Mouse (Mus musculus) right cerebral cortex, adult 2 months (tissue): ENCODE measurements around the gene Lrrc29.
A peak's percentile ranks its signal among the peaks of the same experiment; 100 is the strongest.

ENCODE experiments used
- DNase-seq, 2 experiments: peaks; one replicate each; pipeline ENCODE4 v3.0.0; 2021 to 2022; ENCODE audit warnings: low spot score in 2 of 2

Lrrc29 gene

DNA sequence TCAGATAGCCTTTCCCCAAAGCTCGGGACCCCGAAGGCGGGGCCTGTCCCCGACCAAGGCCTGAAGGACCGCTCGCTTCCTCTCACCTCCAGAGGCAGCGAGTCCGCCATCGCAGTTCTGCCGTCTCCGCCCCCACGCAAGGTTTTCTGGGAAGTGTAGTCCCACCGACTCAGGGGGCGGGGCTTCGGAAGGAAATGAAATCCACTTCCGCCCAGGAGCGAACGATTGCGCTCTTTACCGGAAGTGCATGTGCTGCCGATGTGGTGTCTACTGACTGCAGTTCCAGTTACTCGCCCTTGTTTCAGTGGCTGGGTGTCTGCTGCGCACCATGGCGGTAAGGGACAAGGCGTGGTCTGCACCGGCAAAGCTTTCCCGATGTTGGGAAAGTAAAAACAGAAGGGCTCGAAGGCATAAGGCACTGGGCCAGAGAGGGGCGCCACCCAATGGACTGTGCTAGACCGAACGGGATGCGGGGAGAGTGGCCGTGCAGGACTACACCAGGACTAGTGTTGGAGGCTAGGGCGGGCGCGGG is at the start of gene Lrrc29, which contains the start of gene Tmem208:
TSS of gene Lrrc29 (minus strand) at position 138 of the 532 bp plus-strand sequence.
TSS of gene Tmem208 (plus strand) at position 214 of the 532 bp plus-strand sequence.
- DNase-seq = peak; percentile 96 to 98

DNA sequence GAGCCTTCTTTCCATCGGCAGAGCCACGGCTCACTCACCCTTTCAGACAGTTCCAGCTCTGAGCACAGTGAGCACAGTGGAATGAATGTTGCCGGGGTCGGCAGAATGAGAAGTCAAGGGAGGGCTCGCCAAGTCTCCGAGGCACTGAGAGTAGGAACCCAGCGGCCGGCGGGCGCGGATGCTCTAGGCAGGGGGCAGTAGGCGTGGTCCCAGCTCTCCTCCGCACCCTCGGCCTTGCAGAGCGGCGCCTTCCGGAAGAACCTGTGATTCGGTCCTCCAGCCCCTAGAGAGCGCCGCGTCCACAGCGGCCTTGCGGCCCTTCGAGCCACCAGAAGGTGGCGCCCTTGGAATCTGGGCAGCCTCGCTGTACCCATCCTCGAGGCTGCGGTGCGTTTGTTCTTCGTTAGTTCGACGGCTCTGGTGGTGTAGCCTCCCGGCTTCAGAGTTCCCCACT is 48.5 kb upstream of the Lrrc29 start:
- no peak for DNase-seq

DNA sequence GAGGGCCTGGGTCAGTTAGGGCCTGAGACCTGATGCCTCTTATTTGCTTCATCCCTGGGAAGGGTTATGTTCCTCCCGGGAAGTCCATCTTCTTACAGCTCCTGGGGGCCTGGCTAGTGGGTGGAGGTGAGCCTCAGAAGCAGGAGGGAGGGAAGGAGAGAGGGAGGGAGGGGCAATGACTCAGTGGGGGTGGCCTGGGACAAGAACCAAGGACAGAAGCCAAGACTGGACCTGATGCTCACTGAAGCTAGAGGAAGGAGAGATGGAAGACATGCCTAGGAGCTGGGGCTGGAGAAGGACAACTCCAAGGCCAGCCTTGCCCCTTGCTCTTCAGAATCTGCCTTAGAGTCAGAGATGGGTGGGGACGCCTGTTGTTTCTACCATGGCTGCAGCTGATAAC is 47.0 kb upstream of the Lrrc29 start, which contains the start of gene Plekhg4:
TSS of gene Plekhg4 (plus strand) at position 243 of the 400 bp plus-strand sequence.
- DNase-seq = no peak

DNA sequence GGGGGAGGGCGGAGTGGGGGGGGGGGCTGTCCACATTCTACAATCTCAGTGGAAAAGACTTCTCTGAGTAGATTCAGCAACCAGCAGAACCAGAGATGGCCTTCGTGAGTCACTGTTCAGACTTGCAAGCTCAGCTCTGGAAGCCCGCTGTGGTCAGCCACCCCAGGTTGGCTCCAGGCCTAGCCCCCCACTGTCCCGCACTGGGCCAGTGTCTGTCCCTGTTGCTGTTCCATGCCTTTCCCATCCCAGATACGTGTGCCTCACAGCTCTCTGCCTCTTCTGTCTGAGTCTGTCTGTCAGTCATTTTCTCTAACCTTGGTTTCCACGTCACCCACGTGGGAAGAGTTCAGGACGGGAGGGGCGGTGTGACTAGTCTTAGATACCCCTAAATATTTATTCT is 46.4 kb upstream of the Lrrc29 start:
- DNase-seq = no peak

DNA sequence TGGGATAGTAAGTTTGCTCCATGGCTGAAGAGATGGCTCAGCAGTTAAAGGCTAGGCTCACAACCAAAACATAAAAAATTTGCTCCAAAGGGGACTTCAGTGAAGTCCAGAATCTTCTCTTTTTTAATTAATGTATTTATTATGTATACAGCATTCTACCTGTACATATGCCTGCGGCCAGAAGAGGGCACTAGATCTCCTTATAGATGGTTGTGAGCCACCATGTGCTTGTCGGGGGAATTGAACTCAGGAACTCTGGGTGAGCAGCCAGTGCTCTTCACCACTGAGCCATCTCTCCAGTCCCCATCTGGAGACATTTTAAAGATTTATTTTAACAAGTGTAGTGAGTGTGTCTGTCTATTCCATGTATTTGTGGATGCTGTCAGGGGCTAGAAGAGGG is 41.0 kb upstream of the Lrrc29 start:
- no peak for DNase-seq

DNA sequence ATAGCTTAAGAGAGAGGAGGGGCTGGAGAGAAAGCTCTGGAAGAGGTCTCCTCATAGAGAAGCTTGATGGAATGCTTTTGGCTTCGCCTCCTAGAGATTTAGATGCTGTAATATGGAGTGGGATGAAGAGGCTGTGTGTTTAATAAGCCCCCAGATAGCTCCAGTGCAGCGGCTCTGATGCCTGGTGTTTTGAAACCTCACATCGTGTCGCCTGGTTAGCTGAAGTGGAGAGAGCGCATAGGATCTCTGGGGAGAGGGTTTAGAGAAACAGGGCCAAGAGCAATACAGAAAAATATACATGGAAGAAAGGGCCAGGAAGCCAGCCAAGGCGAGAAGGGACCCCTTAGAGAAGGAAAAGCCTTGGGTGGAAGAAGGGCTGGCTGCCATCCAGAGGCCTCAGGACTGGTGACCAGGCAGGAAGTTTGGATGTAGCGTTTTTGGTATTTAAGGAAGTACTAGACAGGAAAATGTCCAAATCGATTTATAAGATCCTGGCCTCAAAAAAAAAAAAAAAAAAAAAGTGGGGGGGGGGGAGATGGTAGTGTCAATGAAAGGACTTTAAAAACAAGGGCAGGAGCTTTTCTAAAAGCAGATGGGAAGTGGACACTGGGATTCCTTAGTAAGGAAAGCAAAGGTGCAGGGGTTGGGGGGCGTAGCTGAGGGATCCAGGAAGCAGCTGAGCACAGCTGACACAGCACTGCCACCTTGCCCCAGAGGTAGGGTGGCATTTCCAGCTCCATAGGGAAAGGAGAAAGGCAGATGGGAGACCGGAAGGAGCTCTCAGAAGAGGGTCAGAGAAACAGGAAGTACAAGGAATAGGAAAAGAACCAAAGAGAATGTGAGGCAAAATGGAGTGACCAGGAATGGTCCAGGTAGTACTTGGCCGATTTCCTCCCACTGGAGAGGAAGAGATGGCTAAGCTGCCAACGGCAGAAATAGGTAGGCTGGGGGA is 35.9 kb upstream of the Lrrc29 start:
- no peak for DNase-seq

DNA sequence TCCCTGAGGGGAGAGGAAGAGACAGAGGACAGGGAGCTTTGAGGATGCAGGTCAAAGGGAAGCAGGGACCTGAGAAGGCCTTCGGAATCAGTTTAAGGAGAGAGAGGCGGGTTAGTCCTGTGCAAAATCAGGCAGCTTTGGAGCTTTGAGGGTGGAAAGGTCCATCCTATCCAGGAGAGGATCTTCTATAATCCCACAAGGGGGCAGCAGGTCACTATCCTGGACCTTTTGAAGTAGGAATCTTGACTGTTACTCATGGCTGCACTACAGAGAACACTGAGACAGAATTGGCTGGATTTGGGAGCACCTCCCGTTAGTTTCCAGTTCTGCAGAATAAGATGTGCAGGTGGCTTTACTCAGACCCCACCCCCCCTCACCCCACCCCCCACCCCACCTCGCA is 33.6 kb upstream of the Lrrc29 start:
- no peak for DNase-seq

DNA sequence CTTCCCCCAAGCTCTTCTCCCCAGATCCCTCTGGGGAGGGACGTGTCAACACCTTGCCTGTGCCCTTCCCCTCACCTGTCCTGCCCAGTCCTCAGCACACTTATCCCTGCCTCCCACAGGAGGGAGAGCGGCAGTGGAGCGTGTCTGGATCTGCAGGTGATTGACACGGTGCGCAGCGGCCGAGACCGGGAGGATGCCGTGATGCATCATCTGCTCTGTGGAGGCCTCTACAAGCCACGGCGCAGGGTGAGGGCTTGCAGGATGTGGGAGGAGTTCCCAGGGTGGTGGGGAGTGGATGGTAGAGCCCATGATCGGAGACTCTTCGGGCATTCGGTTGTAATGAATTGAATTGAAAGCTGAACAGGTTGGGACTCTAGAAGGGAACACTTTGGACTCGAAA is 33.1 kb upstream of the Lrrc29 start:
- DNase-seq = no peak

DNA sequence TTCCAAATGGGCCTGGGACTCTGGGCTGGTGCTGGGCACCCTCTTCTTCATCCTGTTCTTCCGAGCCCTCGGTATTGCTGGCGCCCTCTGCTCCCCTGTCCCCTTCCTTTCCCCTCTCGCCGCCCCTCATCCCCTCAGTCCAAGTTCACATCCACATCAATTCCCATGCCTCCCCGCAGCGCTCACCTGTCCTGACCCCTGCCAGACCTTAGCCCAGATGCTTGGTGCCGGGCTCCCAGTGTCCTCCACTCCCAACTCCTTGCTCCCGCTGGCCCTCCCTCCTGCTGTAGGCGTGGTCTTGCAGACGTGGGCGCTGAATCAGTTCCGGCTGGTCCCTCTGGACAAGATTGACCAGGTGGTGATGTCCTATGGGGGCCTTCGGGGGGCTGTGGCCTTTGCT is 30.6 kb upstream of the Lrrc29 start:
- DNase-seq = no peak

DNA sequence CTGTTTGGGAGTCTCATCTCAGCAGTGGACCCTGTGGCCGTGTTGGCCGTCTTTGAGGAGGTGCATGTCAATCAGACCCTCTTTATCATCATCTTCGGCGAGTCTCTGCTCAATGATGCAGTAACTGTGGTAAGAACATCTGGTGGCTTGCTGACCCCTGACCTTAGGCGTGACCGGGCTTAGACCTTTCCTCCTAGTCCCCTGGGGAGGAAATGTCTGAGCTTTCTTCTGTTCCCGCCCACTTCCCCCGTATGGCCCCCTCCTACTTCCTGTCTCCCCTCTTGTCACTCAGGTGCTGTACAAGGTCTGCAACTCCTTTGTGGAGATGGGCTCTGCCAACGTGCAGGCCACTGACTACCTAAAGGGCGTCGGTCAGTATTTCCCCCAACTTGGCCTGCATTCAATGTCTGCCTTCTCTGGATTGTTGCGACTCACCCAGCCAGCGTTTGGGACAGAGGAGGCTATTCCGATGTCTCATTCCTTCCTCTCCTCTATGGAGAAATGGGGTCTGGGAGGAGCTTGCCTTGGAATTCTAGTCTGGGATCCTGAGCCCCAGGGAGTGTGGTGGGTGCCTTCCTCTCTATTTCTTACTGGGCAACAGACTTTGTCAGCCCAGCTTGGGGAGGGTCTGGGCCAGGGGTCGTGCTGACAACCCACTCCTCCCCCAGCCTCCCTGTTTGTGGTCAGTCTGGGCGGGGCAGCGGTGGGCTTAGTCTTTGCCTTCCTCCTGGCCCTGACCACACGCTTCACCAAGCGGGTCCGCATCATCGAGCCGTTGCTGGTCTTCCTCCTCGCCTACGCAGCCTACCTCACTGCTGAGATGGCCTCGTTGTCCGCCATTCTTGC is 29.3 kb upstream of the Lrrc29 start:
- no peak for DNase-seq

DNA sequence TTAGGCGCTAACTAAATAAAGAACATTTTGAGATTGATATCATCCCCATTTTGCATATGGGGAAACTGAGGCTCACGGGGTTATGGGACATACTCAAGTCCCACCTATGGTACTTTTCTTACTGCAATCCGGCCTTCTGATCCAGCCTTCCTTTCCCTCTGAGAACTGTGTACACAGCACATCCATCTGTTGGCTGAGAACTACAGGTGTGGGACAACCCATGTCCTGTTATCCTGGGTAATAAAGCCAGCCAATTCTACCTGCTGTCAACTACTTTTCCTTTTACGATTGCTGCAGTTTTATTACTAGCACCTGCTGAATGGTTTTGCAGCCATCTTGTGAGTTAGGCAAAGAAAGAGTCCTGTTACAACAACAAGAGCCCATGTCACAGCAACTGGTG is 28.5 kb upstream of the Lrrc29 start:
- no peak for DNase-seq

DNA sequence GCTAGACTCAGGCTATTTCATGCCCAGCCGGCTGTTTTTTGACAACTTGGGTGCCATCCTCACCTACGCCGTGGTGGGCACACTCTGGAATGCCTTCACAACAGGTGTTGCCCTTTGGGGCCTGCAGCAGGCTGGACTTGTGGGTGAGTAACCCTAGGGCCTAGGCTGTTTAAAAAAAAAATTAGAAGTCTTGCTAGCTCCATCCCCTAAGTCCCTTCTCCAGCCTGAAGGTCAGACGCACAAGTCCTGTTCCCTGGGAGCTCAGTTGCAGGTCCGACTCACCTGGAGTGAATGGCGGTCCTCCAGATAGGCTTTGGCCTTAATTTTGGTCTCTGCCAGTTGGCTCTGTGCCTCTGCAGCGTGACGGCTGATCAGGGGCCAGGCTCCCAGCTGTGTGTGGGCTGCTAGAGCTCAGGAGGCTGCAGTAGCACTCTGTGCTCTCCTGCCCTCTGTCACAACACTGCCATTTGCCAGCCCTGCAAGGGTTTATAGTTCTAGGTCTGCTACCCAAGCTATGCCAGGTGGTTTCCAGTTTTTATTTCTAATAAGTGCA is 27.6 kb upstream of the Lrrc29 start:
- no peak for DNase-seq

DNA sequence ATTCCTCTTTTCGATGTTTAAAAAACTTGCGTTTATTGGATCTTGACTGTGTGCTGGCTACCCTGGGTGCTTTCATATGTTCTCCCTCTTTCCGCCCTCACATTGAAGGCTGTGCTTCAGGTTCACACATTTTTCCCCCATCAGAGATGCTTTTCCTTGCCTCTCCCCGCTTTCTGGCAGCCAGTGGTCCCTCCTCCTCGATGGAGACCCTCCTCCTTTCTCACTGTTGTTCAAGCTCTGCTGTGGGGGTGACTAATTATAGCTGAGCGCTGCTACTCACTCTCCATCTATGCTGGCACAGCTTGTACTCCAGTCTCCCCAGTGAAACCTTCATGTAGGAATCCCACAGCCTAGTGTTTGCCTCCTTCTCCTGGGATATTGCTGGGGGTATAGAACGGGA is 24.1 kb upstream of the Lrrc29 start:
- DNase-seq = peak; percentile 20 to 29

DNA sequence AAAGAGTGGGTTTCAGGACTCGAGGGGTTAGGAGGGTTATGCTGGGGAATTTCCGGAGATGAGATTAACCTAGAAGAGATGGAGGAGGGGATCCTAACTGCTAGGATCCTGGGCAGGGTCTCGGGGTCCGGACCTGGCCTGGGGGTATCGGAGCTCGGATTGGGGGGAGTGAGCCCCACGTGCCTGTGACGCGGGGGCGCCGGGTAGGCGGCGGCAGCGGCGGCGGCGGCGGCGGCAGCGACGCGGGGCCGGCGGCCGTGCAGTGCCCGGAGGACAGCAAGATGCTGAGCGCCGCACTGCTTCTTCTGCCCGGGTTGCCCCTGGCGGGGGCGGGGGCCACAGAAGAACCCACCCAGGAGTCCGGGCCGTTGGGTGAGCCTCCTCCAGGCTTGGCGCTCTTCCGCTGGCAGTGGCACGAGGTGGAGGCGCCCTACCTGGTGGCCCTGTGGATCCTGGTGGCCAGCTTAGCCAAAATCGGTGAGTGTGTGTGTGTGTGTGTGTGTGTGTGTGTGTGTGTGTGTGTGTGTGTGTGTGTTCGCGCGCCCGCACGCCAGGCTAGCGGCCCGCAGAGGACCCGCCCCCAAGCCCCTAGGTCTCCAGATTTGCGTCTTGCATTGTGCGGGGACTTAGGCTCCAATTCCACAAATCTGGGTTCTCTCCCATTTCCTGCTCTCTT is 23.2 kb upstream of the Lrrc29 start:
- peak; percentile 28 to 43 for DNase-seq

DNA sequence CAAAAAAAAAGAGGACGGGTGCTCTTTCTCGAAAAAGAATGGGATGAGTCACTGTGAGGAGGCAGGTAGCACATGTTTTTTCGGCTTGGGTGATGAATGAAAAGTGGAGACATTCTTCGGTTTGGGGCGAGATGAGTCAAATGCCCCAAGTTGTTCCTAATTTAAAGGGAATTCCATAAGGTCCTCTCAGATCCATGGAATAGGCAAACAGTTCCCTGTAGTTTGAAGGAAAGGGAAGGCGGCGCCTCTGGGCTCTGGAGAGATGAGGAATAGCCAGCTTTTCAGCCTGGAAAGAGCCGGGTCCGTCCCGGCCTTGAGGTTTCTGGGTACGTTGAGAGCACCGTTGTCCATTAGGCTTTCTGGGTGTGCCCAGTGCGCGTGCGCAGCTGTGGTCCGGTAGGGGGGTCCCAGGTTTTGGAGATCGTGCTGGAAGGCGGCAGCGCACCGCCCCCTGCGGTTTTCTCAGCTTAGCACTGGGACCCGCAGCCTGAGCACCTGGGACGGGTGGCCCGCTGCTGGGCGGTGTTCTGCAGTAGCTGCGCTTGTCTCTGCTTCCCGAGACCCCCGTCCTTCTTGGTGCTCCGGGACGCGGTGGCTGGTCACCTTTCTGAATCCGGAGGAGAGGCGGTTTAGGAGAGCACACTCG is 22.5 kb upstream of the Lrrc29 start, which contains the start of gene Slc9a5:
TSS of gene Slc9a5 (plus strand) at position 394 of the 646 bp plus-strand sequence.
- peak; percentile 56 to 61 for DNase-seq

DNA sequence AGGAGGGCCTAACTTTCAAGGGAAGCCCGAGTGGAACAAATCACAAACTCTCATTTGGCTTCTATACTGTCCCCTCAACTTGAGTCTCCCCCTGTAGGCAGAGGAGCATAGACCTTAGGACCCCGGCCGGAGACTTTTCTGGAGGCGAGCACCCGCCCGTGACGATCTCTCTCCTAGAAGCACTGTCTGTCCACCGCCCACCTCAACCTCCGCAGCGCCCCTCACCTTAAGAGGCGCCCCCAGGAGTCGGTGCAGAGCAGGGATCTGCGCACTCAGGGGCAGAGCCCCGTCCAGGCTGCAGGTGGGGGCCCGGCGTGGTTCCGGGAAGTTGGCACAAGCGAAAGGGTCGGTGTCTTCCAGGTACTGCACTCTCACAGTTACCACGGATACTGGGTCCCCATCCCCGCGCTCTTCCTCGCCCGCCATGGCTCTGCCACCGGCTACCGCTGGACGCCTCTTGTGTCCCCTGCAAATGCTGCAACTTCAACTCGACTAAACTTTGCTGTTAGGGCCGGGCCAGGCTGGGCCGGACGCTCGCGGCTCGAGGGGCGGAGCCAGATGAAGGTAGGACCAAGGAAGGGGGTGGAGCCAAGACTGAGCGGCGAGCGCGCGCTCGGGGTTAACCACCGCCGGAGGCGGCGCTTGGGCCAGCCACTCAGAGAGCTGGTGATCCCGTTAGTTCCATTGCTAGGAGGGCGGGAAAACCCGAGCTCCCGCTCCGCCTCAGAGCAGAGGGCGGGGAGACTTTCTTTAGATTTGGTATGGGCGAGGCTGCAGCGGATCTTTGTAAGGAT is 21.5 kb upstream of the Lrrc29 start, which contains the start of gene Fhod1:
TSS of gene Fhod1 (minus strand) at position 526 of the 794 bp plus-strand sequence.
- peak; percentile 83 to 84 for DNase-seq

DNA sequence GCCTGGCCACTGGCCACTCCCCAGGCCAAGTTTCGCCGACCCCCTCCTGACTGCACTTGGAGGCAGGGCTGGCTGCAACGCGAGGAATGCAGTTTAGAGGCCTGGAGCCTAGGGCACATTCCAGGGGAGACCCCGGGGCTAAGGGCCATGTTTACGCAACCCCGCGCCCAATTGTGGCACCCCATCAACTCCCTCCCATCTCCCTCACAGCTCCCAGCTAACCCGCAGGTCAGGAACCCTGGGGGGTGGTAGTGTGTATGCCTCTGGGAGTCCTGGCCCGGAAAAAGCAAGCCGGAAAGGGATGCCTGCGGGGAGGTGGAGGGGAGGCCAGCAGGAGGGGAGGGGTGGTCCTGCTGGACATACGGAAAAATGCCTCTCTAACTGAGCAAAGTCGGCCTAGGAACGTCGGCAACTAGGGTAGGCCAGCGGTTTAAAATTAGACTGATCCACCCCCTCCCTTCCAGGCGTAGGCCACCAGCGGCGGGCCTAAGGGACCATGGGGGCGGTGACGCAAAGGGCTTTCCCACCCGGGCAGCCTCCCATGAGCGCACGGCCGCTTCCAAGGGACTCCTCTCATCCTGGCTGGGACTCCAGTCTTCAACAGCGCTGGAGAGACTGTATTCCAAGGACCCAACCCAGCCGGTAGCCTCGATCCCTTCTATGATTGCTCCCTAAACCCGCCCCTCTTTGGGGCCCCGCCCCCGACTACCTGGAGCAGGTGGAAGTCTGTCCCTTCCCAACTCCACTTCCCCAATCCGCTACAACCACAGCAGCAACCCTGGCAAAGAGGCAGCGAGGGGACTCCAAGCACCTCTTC is 20.7 kb upstream of the Lrrc29 start:
- peak; percentile 38 to 56 for DNase-seq

DNA sequence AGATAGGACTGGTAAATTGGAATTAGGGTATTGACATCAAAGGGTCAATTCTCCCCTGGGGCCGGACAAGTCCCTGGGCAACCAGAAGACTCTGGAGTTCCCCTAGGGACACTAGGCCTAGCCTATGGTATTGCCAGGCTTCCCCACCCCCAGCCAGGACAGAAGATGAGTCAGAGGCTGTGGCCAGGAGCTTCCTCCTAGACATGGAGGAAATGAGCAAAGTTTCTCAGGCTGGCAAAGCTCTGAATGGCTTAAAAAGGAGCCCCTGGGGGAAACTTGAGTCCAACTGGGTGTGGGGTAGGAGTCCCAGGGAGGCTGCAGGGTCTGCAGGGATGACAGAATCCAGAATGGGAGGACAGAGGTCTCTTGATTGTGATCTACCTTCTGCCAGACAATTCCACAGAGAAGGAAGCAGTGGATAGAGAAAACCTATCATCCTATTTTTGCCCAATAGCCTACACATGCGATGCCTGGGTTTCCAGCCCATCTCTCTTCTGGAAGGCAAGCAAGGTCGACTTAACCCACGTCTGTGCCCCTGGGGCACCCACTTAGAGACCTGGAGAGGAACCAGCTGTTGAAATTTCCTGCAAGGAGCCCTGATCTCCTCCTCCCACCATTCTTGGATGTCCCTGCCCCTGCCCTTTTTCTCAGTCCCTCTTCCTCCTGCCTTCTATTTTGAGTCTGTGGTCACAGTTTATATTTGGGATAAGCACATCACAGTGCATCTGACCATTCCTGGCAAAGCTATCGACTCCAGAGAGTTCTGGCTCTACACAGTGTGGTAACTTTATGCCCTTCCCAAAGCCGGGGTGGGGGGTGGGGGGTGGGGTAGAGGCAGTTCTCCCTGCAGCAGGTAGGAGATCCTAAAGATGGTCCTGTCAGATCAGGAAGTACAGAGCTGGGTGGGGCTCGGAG is 19.2 kb upstream of the Lrrc29 start:
- no peak for DNase-seq
